Mouse (Mus musculus): Measurements from ENCODE around the gene Neurl1a.

Gene Neurl1a

DNA sequence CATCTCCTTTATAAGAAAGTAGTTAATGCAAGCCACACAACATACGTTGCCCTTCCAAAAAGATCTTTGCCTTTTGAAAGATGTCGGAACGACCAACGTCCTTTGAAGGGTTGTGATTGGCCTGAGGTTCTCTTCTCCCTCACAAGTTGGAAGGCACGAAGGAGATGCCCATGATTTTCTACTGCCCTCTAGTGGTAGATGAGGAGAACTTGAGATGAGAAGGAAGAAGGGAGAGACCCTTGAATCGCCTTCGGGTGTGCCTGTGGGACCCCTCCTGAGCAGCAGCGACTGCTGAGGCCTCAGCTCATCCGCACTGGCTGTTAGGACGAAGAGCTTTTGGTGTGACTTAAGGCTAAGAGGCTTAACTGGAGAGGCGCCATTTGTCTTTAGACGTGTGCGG lies 10.4 kb upstream of the Neurl1a start:
- DNase-seq: peak; percentile 27

DNA sequence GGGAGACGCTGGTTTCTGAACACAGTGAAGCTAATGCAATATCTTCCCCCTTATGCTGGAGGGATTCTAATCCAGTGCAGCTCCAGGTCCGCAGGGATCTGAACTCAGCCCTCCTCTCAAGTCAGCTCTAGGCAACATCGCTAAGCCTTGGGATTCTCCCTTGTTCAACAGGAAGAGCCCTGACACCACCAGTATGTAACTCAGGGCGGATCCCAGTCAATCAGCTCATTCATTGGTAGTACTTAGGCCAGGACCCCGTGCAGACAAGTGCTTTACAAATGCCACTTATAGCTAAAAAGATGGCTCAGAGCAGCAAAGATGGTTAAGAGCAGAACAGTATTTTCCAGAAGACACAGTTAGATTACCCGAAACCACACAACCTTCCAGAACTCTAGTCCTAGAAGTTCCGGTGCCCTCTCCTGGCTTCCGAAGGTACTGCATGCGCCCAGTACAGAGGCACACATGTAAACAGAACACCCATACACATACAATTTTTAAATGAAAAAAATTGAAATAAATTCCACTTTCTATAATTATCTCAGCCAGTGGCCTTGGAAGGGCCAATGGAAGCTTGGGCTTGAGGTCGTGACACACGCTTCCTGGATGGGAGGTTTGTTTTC lies 9.7 kb upstream of the Neurl1a start:
- DNase-seq: peak; percentile 94

DNA sequence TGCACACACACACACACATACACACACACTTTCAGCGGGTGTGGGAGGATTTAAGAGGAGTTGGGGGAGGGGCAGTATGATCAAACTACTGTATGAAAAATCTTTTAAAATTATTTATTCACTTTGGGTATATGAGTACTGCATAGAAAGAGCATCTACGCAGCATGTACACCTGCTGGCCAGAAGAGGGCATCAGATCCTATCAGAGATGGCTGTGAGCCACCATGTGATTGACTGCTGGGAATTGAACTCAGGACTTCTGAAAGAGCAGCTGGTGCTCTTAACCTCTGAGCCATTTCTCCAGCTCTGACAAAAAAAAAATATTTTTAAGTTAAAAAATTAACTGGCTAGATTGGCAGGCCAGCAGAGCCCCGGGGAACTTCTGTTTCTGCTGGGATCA lies 4.1 kb upstream of the Neurl1a start:
- DNase-seq: peak; percentile 53

DNA sequence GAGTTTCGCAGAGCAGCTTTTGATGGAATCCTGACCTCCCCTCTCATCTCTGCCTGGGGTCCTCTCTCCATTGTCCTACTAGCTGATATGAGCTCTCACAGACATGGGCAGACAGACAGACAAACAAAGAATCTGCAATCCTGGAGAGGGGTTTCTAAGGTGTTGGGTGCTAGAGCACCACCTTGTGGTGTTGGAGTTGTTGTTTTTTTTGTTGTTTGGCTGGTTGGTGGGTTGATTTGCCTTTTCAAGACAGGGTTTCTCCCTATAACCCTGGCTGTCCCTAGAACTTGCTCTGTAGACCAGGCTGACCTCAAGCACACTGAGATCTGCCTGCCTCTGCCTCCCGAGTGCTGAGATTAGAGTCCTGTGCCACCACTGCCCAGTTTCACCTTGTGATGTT lies 3.1 kb upstream of the Neurl1a start:
- no peak for DNase-seq

DNA sequence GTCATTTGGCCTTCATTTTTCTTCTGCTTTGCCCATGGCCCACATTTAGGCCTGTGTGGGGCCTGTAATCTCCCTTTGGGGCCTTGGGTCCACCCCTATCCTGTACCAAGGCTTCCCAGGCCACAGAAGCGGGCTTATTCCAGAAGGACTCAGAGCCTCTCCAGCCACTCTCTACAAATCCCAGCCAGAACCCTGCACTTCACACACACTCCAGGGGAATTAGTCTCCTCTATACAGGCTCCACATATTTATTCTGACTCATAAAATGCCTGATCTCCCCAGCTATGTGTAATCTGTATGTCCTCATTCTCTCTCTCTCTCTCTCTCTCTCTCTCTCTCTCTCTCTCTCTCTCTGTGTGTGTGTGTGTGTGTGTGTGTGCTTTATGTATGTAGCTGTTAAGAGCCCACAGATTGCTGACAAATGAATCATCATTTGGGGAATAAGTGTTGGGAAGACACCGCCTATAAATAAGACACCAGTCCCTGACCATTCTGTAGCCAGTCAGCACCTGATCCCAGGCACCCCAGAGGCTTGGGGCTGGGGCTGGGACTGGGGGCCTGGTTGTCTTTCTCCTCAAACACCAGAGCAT lies 1.6 kb upstream of the Neurl1a start:
- DNase-seq: no peak

DNA sequence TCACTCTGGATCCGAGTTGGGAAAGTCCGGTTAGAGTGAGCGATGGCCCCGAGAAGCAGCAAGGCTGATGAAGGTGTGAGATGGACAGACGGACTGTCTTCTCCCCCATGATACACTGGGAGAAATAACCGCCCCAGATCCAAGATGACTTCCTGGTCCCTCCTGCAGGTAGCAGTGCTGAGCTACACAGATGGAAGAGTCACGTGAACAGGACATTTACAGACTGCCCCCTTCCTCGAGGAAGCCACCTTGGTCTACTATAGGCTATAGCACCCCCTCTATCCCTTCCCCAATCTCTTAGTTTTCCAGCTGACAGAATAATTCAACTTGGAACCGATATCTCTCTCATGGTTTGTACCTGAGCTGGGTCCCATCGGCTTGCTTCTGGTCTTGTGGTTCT lies 619 bp upstream of the Neurl1a start:
- peak; percentile 34 for DNase-seq

DNA sequence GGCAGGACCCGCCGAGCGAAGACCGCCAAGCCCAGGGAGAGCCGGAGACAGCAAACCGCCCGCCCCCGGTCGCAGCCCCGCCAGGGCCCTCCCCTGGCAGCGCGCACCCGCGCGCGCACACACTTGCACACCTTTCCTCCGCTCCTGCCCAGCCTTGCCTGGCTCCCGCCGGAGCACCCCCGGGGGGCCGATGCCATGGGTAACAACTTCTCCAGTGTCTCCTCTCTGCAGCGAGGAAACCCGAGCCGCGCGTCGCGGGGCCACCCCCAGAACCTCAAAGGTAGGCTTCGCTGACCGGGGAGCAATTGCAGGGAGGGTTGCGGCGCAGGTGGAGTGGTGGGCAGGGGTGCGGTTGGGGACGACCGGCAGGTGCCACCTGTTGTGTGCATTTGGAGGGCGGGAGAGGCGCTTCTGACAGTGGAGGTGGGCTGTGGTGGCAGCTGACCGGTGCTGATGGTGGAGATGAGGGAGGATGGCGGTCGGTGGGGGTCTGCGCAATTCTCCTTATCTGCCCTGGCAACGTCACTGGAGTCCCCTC lies 721 bp downstream of the Neurl1a start:
- DNase-seq: peak; percentile 51

DNA sequence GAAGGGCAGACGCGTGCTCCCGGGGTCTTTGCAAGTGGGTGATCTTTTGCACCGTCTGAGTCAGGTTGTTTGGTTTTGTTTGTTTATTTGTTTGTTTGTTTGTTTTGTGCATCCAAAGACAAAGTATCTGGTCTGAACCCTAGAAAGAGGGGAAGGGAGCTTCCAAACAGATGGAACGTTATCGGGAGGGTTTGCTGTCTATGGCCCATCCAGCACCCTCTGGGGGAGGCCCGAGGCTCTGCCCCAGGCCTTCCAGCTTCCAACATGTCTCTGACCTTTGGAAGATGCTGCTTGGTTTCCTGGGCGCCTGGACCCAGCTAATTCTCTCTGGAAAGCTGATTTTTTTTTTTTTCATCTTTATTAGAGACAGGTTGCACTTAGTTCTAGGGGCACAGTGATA lies 1.4 kb downstream of the Neurl1a start:
- DNase-seq: no peak

DNA sequence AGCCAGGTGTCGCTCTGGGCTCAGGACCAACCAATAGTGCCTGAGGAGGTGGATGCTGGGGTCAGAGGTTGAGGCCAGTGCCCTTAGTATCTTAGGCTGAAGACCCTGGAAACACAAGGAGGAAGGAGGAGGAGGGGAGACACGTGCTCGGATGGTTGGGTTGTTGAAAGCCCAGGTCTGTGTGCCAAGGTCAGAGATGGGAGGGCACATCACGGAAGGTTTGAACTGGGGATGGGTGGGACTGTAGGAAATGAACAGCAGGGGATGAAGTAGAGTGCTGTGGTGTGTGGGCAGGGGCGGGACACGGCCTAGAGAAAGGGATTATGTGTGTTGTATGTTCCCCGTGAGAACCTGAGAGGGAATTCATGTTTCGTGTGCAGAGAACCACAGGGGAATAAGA lies 5.6 kb downstream of the Neurl1a start:
- no peak for DNase-seq

DNA sequence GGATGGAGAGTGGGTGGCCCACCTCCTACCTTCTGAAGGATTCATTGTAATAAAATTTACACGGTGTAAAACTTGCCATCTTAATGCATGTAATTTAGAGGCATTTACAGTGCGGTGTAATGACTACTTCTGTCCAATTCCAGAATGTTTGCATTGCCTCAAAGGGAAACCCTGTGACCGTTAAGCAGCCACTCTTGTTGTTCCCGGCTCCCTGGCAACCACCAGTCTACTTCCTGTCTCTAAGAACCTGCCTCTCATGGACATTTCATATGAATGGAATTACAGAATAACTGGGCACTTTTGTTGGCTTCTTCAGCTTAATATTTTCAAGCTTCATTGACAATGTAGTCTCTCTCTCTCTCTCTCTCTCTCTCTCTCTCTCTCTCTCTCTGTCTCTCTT lies 6.1 kb downstream of the Neurl1a start:
- no peak for DNase-seq

DNA sequence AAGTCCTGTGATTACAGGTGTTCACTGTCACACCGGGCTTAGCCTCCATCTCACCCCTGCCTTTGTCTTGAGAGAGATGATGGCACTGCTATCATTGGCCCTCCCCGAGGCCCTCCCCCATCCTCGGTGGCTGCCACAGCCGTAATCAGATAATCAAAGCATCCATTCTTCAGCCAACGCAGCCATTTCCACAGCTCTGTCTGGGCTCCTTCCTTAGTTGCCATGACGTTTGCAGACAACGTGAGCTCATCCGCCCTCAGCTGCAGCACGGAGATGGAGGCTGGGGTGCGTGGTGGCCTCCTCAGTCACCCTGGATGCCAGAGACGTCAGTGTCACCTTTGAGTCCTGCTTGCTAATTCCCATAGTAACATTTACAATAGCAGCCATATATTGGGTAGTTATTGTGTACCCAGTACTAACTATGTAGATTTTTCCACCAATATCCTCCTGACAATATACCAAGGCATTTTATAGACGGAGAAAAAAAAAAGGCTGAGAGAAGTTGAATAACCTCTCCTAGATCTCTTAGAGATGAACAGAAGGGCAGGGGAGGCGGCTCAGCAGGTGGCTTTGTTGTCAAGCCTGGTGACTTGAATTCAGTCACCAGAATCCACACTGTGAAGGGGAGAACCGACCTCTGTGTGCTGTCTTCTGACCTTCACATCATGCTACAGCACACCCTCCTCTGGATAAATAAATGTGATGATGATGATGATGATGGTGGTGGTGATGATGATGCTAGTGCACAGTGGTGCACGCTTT lies 8.1 kb downstream of the Neurl1a start:
- DNase-seq: no peak

DNA sequence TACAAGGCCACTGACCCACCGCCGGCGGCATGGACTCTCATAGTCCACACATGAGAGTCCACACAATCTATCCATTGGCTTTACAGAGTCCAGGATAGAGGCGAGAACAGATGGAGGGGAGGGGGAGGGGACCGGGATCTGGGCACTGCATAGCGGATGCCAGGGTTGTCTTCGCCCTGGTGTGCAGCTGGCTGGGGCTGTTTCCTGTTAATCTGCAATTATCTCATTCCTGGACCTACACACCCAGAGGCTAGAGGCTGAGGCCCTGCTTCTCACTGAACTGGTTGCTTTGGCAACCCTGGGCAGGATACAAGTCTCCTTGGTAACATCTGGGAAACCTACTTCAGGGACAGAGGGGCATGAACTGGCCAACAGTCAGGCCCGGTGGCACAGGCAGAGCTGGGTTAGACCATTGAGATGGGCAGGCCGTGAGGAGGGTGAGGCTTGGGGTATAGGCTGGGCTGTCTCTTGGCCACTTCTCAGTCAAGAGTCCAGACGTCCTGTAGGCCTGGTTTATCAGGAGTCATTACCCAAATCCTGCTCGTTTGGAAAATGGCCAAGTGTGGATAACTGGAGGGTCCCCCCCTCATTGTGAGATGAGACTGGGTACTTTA lies 10.0 kb downstream of the Neurl1a start:
- DNase-seq: no peak

DNA sequence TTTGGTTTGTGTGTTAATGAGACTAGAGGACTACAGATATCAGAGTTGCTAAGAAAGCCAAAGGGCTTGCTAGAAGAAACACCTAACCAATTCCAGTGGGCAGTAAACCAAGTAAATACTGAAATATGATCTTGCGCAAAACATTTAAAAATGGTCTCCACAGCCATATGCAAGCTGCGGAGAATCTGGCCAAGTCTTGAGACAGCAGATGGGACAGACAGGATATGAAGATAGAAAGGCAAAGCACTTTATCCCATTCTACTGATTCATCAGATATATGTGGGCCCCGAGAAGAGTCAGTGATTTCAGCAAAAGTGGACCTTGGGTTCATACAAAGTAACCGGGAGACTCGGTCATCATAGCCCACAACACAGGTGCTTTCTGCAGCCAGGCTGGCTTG lies 13.5 kb downstream of the Neurl1a start:
- no peak for DNase-seq

DNA sequence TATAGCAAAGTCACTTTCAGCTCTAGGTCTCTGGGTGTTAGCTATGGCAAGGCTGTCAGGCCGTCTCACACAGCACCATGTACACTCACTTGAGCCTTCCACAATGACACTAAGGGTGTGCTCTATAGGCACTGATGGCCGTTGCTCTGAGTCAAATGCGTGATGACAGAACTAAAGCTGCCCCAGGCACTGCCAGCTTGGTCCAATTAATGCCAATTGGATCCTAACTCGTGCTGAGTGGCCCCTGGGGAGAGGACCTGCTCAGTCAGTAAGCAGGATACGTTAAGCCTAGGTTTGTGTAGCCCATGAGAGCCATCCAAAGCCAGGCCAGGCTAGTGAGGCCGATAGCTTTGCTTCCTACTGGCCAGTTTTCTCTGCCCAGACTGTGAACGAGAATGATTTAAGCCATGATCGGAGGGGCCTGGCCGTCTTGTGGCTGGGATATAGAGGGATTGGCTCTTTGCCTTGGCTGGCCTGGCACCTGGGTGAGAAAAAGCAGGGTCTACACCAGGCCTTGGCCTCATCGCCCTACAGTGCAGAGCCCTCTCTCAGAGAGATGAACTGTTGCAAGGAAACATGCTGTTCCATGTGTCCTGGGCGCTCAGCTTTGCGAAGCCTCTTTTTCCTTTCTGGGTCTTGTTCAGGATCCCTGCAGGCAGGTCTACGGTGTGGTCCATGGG lies 20.2 kb downstream of the Neurl1a start:
- no peak for DNase-seq

DNA sequence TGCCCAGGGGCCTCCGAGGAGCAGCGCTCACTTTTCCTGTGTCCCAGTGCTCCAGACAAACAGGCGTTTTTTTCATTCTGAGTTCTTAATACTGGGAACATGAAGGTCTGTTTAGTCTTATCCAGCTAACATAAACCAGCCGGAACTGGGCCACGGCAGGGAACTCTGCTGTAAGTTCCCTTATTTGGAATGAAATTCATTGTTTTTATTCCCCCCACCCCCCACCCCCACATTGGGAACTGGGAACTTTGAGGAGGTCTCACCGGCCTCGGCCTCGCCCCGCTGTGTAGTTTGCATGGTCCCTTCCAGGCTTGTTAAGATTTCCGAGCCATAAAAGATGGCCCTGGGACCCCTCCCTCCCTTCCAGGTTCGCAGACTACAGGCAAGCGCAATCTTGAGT lies 23.4 kb downstream of the Neurl1a start:
- no peak for DNase-seq

DNA sequence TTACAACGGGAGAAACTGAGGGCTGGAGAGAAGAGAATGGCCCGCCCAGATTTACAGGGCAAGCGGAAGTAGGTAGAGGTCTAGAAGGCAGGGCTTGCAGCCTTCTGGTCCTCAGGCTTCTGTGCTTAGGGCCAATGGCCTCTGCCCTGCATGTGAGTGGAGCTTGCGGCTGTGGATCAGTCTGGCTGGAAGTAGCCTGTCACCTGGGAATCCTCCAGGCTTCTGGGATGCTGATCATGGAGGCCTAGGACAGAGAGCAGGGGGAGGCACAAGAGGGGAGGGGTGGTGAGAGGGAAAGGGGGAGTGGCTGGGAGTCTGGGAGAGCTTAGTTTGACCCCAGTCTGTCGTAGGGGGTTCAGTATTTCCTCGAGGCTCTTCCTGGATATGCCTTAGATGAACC lies 23.8 kb downstream of the Neurl1a start:
- no peak for DNase-seq

DNA sequence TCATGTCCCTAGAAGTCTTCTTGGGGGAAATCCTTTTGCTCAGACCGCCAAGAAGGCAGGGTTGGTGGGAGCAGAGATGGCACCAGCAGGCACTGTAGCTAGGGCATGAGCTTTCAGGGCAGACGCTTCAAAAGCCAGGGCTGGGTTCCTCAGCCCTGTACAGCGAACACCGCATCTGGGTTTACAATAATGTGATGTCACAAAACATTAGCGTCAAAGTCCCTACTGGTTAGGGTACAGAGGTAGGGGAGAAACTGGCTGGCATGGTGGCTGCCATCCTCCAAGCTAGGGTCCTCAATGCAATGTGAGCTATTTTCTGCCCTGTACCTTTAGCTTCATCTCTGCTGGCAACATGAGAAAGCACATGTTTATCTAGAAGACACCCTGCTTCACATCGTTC lies 24.4 kb downstream of the Neurl1a start:
- DNase-seq: no peak

DNA sequence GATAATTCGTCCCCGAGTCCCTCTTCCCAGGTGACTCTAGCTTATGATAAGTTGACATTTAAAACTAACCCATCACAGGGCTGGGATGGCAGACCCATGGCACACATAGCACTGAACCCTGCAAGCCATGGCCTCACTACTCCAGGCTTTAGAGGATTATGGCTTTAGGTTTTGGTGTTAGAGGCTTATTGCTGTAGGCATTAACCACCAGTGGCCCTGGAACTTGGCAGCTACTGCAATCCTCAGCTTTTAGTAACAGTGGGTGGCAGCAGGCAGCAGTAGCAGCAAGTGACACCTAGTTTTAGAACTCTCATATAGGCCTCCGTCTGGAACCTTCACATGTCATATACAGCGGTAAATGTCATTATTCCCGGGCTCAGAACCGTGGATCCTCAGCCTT lies 26.0 kb downstream of the Neurl1a start:
- no peak for DNase-seq

DNA sequence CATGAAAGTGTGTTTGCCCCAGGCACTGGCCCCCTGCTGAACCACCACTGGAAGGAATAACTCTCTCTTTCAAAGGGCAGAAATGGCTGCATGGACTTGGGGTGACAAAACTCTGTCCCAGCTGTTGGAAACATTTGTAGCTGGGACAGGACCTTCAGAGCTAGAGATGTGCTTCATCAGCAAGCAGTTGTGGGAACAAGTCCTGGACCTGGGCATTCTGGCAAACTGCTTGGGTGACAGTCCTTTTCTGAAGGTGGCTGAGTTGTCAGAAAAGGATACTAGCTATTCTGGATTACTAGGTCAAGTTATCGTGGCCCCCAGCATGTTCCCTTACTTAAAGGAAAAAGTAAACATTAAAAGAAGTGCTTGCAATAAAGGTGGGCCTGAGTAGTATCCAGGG lies 27.5 kb downstream of the Neurl1a start:
- DNase-seq: no peak

DNA sequence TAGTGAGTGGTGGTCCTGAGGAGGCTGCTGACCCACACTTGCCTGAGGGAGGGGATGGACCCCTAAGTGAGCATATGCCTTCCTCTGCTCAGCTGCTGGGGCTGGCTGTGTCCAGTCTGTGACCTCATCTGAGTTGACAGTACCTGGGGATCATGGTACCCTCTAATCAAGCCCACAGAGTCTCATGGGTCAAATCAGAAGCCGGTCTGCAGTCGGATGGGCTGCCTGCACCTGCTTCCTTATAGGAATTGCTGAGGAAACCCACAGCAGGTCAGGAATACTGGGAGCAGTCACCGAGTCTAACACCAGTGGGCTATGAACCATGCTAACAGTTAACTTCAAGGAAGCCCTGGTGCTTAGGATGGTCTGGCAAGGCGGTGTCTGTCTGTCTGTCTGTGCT lies 31.8 kb downstream of the Neurl1a start:
- no peak for DNase-seq

DNA sequence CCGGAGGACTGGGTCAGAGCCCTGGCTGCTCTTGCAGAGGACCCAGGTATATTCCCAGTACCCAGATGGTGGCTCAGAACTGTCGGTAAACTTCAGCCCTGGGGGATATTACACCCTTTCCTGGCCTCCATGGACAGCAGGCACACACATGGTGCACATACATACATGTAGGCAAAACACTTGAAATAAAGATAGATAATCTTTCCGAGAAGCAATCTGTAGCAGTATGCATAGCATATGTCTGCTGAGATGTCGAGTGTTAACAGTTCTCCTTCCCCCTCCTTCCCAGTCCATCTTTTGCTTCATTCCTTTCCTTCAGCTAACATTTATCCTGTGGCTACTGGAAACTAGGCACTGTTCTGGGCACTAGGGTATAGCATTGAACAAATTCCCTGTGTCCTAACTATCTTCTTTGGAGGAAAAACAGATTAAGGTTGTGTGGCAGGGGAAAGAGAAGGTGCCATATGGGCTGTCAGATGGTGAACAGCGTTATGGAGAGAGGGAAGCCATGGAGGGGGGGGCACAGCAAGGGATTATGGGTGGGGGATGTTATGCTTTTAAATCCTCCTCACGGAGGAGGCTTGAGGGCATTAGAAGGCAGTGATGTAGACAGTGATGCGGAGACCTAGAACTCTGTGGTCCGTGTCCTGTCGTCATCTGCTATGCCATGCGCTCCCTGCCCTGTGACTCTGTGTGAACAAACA lies 33.1 kb downstream of the Neurl1a start:
- no peak for DNase-seq

DNA sequence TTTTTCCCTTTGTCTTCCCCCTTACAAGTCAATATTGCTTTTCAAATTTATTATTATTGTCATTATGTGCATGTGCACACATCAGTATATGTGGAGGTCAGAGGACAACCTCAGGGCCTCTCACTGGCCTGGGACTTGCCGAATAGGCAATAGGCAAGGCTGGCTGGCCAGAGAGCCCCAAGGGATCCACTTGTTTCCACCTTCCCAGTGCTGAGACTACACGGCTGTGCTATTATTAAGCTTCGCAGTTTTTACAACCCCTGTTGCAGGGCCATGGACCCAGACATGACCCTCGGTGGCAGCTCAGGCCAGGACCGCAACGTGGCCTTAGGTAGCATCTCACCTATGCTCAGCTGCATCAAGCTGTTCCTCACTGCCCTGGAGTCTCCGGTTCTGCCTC lies 33.8 kb downstream of the Neurl1a start:
- no peak for DNase-seq

DNA sequence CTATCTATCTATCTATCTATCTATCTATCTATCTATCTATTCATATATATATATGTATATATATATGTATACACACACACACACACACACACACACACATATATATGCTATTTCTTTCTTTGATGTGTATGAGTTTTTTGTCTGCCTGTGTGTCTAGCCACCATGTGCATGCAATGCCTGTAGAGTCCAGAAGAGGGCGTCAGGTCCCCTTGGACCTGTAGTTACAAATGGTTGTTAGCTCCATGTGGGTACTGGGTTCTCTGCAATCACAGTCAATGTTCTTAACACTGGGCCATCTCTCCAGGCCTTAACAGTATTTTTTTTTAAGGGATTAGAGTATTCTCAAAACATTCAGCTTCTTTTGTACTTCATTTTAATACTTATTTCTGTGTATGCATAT lies 34.9 kb downstream of the Neurl1a start:
- DNase-seq: no peak
